Mouse (Mus musculus) kidney, embryonic 14.5 days (tissue): ENCODE data around the gene Snapc3. TPM values are rescaled to one million over a fixed set of nuclear protein-coding genes. Genes with fewer than 3 reads are reported as not detected.

ENCODE experiments used
- ATAC-seq: fragments of 200-750 bp; cut with Nextera tagmentation; 2 replicates; pipeline ENCODE4 v1.8.0; 2017; ENCODE audit warnings: moderate number of reproducible peaks, mild to moderate bottlenecking, moderate TSS enrichment, moderate library complexity; ENCODE audit not compliant: low FRiP score, low TSS enrichment
- H3K27ac ChIP-seq: fragments of 300-500 bp; sonication (generic); 2 replicates; pipeline ENCODE4 v1.5.1; 2014; ENCODE audit warnings: low read depth, mild to moderate bottlenecking, low read length, moderate library complexity, mixed read lengths
- H3K27me3 ChIP-seq: fragments of 300-500 bp; sonication (generic); 2 replicates; pipeline ENCODE4 v1.6.1; 2014; ENCODE audit warnings: mild to moderate bottlenecking, low read length; ENCODE audit not compliant: control insufficient read depth, insufficient read depth
- H3K36me3 ChIP-seq: fragments of 300-500 bp; sonication (generic); 2 replicates; pipeline ENCODE4 v1.6.1; 2014; ENCODE audit warnings: low read length, mixed read lengths; ENCODE audit not compliant: control insufficient read depth, insufficient read depth
- H3K4me1 ChIP-seq: fragments of 300-500 bp; sonication (generic); 2 replicates; pipeline ENCODE4 v1.6.1; 2014; ENCODE audit warnings: low read length, mixed read lengths; ENCODE audit not compliant: control insufficient read depth, insufficient read depth
- H3K4me2 ChIP-seq: fragments of 300-500 bp; sonication (generic); replicated peaks from 2 replicates; pipeline ENCODE4 v1.6.1; 2014; ENCODE audit warnings: low read depth, mild to moderate bottlenecking, low read length
- H3K4me3 ChIP-seq: fragments of 300-500 bp; sonication (generic); 2 replicates; pipeline ENCODE4 v1.5.1; 2014; ENCODE audit warnings: mild to moderate bottlenecking, low read length
- H3K9ac ChIP-seq: fragments of 300-500 bp; sonication (generic); 2 replicates; pipeline ENCODE4 v1.6.1; 2014; ENCODE audit warnings: low read depth, mild to moderate bottlenecking, low read length, moderate library complexity
- H3K9me3 ChIP-seq: fragments of 300-500 bp; sonication (generic); 2 replicates; pipeline ENCODE4 v1.6.1; 2016; ENCODE audit warnings: low read length; ENCODE audit not compliant: control insufficient read depth
- WGBS: fragments of 180-500 bp; shearing (Covaris S2); extraction: QIAGEN DNeasy Blood & Tissue Kit; methylation state at CpG from one replicate; pipeline ENCODE4 v1.1.7; 2014; 5-methylcytosine and 5-hydroxymethylcytosine counted together
- polyA plus RNA-seq: library from polyadenylated mRNA; unstranded; fragments of >200 nt; fragmentation: Nextera tagmentation; extraction: Ambion mirVana; gene quantifications from 2 replicates; pipeline ENCODE4 v1.2.1, GENCODE M21; 2014

Gene Snapc3
- polyA plus RNA-seq, 1 experiment from 2014 or later: 51.3 TPM

GRCm38 (mm10) chr4:83390551-83390950, 27.0 kb upstream of the Snapc3 start:
- H3K36me3 ChIP-seq: no peaks in the 10 kb centered on the region
- H3K4me3 ChIP-seq: no peak overlapping the region
- ATAC-seq: no peak
- H3K9ac ChIP-seq: no peak overlapping the region
- H3K27me3 ChIP-seq: no peaks in the 10 kb centered on the region
- H3K9me3 ChIP-seq: no peaks in the 10 kb centered on the region
- H3K4me2 ChIP-seq: no peak overlapping the region
- H3K27ac ChIP-seq: no peak overlapping the region
- H3K4me1 ChIP-seq: no peaks in the 10 kb centered on the region
- WGBS: 14% methylated on average over 2 of the region's 2 CpGs

- H3K4me3 ChIP-seq: no peak overlapping the region
- H3K36me3 ChIP-seq: no peaks in the 10 kb centered on the region
- no peak overlapping the region for H3K27ac ChIP-seq
- H3K4me2 ChIP-seq: no peak overlapping the region
- no peaks in the 10 kb centered on the region for H3K9me3 ChIP-seq
- no peaks in the 10 kb centered on the region for H3K4me1 ChIP-seq
- no peaks in the 10 kb centered on the region for H3K27me3 ChIP-seq
- 44% methylated on average over 3 of the region's 3 CpGs for whole genome bisulfite sequencing
- H3K9ac ChIP-seq: no peak overlapping the region
- ATAC-seq: no peak
Measured at GRCm38 (mm10) chr4:83391956-83392355, 25.6 kb upstream of the Snapc3 start.

GRCm38 (mm10) chr4:83393733-83394132, 23.8 kb upstream of the Snapc3 start:
- H3K4me1 ChIP-seq: no peaks in the 10 kb centered on the region
- H3K27ac ChIP-seq: no peak overlapping the region
- H3K9me3 ChIP-seq: no peaks in the 10 kb centered on the region
- 84% methylated on average over 1 of the region's 1 CpGs for WGBS
- no peak overlapping the region for H3K4me3 ChIP-seq
- no peaks in the 10 kb centered on the region for H3K27me3 ChIP-seq
- no peak for ATAC-seq
- no peak overlapping the region for H3K4me2 ChIP-seq
- H3K36me3 ChIP-seq: no peaks in the 10 kb centered on the region
- H3K9ac ChIP-seq: no peak overlapping the region

GRCm38 (mm10) chr4:83396346-83396745, 21.2 kb upstream of the Snapc3 start:
- H3K27me3 ChIP-seq: no peaks in the 10 kb centered on the region
- H3K36me3 ChIP-seq: no peaks in the 10 kb centered on the region
- no peak overlapping the region for H3K4me3 ChIP-seq
- H3K27ac ChIP-seq: no peak overlapping the region
- H3K4me2 ChIP-seq: no peak overlapping the region
- no peaks in the 10 kb centered on the region for H3K4me1 ChIP-seq
- no peaks in the 10 kb centered on the region for H3K9me3 ChIP-seq
- no peak for ATAC-seq
- WGBS: 94% methylated on average over 4 of the region's 4 CpGs
- H3K9ac ChIP-seq: no peak overlapping the region

GRCm38 (mm10) chr4:83396996-83397770, 20.3 kb upstream of the Snapc3 start:
- no peak overlapping the region for H3K27ac ChIP-seq
- no peak overlapping the region for H3K4me2 ChIP-seq
- H3K4me3 ChIP-seq: no peak overlapping the region
- no peak for ATAC-seq
- no peaks in the 10 kb centered on the region for H3K27me3 ChIP-seq
- no peak overlapping the region for H3K9ac ChIP-seq
- no peaks in the 10 kb centered on the region for H3K36me3 ChIP-seq
- no peaks in the 10 kb centered on the region for H3K9me3 ChIP-seq
- no peaks in the 10 kb centered on the region for H3K4me1 ChIP-seq
- WGBS: 71% methylated on average over 9 of the region's 9 CpGs

GRCm38 (mm10) chr4:83398527-83398926, 19.0 kb upstream of the Snapc3 start:
- peaks cover 8% of the 10 kb centered on the region for H3K9me3 ChIP-seq
- WGBS: 85% methylated on average over 2 of the region's 2 CpGs
- H3K27ac ChIP-seq: no peak overlapping the region
- no peak overlapping the region for H3K4me3 ChIP-seq
- ATAC-seq: no peak
- H3K4me1 ChIP-seq: no peaks in the 10 kb centered on the region
- H3K36me3 ChIP-seq: no peaks in the 10 kb centered on the region
- H3K4me2 ChIP-seq: no peak overlapping the region
- no peak overlapping the region for H3K9ac ChIP-seq
- H3K27me3 ChIP-seq: no peaks in the 10 kb centered on the region

GRCm38 (mm10) chr4:83400691-83401595, 16.6 kb upstream of the Snapc3 start:
- Histone ChIP-seq H3K4me2 (no peak overlapping the region), H3K27me3 (no peaks in the 10 kb centered on the region), H3K36me3 (no peaks in the 10 kb centered on the region), H3K9me3 (peaks cover 10% of the 10 kb centered on the region), H3K27ac (no peak overlapping the region), H3K4me3 (no peak overlapping the region), H3K9ac (no peak overlapping the region), H3K4me1 (no peaks in the 10 kb centered on the region)
- 85% methylated on average over 7 of the region's 7 CpGs for WGBS
- no peak for ATAC-seq

- Histone ChIP-seq H3K4me2 (no peak overlapping the region), H3K27me3 (no peaks in the 10 kb centered on the region), H3K4me1 (no peaks in the 10 kb centered on the region), H3K4me3 (no peak overlapping the region), H3K9me3 (peaks cover 10% of the 10 kb centered on the region), H3K36me3 (no peaks in the 10 kb centered on the region), H3K27ac (no peak overlapping the region), H3K9ac (no peak overlapping the region)
- ATAC-seq: no peak
Measured at GRCm38 (mm10) chr4:83401712-83402111, 15.8 kb upstream of the Snapc3 start.

- H3K4me2 ChIP-seq: no peak overlapping the region
- H3K36me3 ChIP-seq: no peaks in the 10 kb centered on the region
- no peaks in the 10 kb centered on the region for H3K4me1 ChIP-seq
- no peak overlapping the region for H3K4me3 ChIP-seq
- WGBS: 85% methylated on average over 6 of the region's 6 CpGs
- peaks cover 19% of the 10 kb centered on the region for H3K9me3 ChIP-seq
- H3K27ac ChIP-seq: no peak overlapping the region
- no peak for ATAC-seq
- no peaks in the 10 kb centered on the region for H3K27me3 ChIP-seq
- H3K9ac ChIP-seq: no peak overlapping the region
Measured at GRCm38 (mm10) chr4:83407688-83408087, 9.8 kb upstream of the Snapc3 start.
